Mouse (Mus musculus): Measurements from ENCODE around the gene Unc13a. TPM values are rescaled to one million over a fixed set of nuclear protein-coding genes. Genes with fewer than 3 reads are reported as not detected.

Unc13a gene
- polyA plus RNA-seq, 1 experiment from 2014 or later = 0.59 TPM

DNA sequence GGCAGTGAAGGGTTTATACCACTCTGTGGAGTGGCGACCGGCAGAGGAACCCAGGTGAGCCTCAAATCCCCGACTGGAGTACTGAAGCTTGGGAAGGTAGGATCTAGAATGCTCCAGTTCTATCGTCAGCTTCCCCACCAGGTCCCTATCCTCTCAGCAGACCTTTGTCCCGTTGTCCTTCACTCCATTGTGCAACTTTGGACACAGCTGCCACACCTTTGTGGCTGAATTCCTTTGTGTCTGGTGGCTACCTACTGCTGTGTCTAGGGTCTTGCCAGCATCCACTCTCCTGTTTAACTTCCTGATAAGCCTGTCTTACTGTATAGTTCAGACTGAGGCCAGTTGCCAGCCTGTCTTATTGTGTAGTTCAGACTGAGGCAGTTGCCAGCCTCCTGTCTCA, 59.4 kb downstream of the Unc13a start:
- H3K27me3 ChIP-seq (ENCODE audit: control insufficient read depth, insufficient read depth, low read length) = no peaks in the 10 kb centered on the region
- H3K36me3 ChIP-seq (ENCODE audit: control insufficient read depth, insufficient read depth, low read length) = peaks cover 12% of the 10 kb centered on the region; the same call in 1 of the 2 replicates
- H3K27ac ChIP-seq (replicated peaks; ENCODE audit: low read depth, low read length) = no peak overlapping the region
- peak overlapping the region; percentile 82 for H3K4me2 ChIP-seq (ENCODE audit: low read depth, severe bottlenecking)
- DNase-seq (ENCODE audit: low spot score) (no peak), ATAC-seq (ENCODE audit: insufficient number of reproducible peaks, low FRiP score, low TSS enrichment, low read depth) (no peak)
- 52% methylated on average over 5 of the region's 5 CpGs for WGBS
- peaks cover 8% of the 10 kb centered on the region for H3K4me1 ChIP-seq (ENCODE audit: control insufficient read depth, insufficient read depth, low read length)
- H3K9ac ChIP-seq (ENCODE audit: low read length) = peak overlapping the region; percentile 87; the same call in 1 of the 2 replicates
- no peaks in the 10 kb centered on the region for H3K9me3 ChIP-seq (ENCODE audit: control insufficient read depth, low read length)
- H3K4me3 ChIP-seq (ENCODE audit: low read depth, low read length) = peak overlapping the region; percentile 91

DNA sequence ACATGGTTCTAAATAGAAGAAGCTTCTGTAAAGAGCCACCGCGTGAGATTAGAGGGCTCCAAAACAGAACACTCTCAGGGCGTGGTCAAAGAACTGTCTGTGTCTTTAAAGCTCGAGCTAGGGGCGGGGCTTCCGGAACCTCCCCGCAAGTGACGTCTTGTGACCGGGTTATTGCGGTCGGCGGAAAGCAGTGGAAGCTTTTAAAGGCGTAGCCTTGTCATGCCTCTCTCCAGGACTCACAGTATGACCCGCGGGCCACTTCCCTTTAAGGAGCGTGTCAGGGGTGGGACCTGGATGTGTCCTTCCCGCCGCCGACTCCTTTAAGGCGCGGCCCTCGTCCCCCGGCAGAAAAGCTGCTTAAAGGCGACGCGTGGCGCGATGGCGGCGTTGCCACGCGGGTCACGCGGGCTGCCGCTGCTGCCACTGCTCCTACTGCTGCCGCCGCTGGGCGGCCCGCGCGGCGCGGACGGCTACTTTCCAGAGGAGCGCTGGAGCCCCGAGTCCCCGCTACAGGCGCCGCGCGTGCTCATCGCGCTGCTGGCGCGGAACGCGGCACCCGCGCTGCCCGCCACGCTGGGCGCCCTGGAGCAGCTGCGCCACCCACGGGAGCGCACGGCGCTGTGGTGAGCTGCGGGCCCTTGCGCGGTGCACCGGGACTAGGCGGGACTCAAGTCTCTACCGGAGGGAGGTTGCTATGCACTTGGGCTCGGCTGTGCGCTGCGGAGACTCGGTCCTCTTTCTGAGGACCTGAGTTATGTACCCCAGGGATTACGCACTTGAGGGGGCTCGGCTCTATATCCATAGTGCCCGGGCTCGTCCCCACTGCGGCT, 60.5 kb downstream of the Unc13a start, which contains the start of gene Colgalt1:
Colgalt1 (plus strand) TSS at position 177 of the 830 bp plus-strand sequence.
- WGBS = under 1% methylated on average over 73 of the region's 82 CpGs
- peak within 1 kb of the TSS; percentile 91 for H3K4me3 ChIP-seq (ENCODE audit: low read depth, low read length)
- H3K9me3 ChIP-seq (ENCODE audit: control insufficient read depth, low read length) = no peaks in the 10 kb centered on the region
- peak within 1 kb of the TSS; percentile 58; the same call in 1 of the 2 replicates for H3K27ac ChIP-seq (replicated peaks; ENCODE audit: low read depth, low read length)
- no peaks in the 10 kb centered on the region for H3K27me3 ChIP-seq (ENCODE audit: control insufficient read depth, insufficient read depth, low read length)
- ATAC-seq (ENCODE audit: insufficient number of reproducible peaks, low FRiP score, low TSS enrichment, low read depth) (peak; percentile 98), DNase-seq (ENCODE audit: low spot score) (peak; percentile 96)
- peak within 1 kb of the TSS; percentile 82 for H3K4me2 ChIP-seq (ENCODE audit: low read depth, severe bottlenecking)
- peak within 1 kb of the TSS; percentile 87 for H3K9ac ChIP-seq (ENCODE audit: low read length)
- peaks cover 6% of the 10 kb centered on the region; the same call in 1 of the 2 replicates for H3K36me3 ChIP-seq (ENCODE audit: control insufficient read depth, insufficient read depth, low read length)
- H3K4me1 ChIP-seq (ENCODE audit: control insufficient read depth, insufficient read depth, low read length) = peaks cover 8% of the 10 kb centered on the region

DNA sequence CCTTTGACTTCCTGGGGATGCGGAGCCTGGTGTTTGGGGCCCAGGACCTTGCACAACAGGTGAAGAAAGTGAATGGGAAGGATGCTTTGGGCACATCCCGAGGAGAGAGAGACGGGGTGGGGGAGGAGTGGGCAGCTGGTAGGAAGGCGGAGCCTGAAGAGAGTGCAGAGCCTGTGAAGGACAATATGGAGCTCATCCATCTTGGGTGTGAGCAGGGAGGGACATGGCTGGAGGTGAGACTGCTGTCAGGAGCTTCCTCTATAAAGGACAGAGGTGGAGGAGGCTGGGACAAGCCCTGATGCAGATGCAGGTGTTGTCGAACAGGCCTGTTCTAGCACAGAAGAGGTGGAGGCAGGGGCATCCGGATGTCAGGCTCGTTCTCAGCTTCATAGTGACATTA, 67.5 kb downstream of the Unc13a start:
- no peaks in the 10 kb centered on the region for H3K36me3 ChIP-seq (ENCODE audit: control insufficient read depth, insufficient read depth, low read length)
- H3K4me1 ChIP-seq (ENCODE audit: control insufficient read depth, insufficient read depth, low read length) = peaks cover 9% of the 10 kb centered on the region
- H3K9me3 ChIP-seq (ENCODE audit: control insufficient read depth, low read length) = no peaks in the 10 kb centered on the region
- no peak overlapping the region for H3K27ac ChIP-seq (replicated peaks; ENCODE audit: low read depth, low read length)
- no peak overlapping the region for H3K9ac ChIP-seq (ENCODE audit: low read length)
- ATAC-seq (ENCODE audit: insufficient number of reproducible peaks, low FRiP score, low TSS enrichment, low read depth) = no peak
- no peak for DNase-seq (ENCODE audit: low spot score)
- H3K4me3 ChIP-seq (ENCODE audit: low read depth, low read length) = no peak overlapping the region
- 53% methylated on average over 7 of the region's 7 CpGs for WGBS
- no peak overlapping the region for H3K4me2 ChIP-seq (ENCODE audit: low read depth, severe bottlenecking)
- peaks cover 22% of the 10 kb centered on the region for H3K27me3 ChIP-seq (ENCODE audit: control insufficient read depth, insufficient read depth, low read length)

DNA sequence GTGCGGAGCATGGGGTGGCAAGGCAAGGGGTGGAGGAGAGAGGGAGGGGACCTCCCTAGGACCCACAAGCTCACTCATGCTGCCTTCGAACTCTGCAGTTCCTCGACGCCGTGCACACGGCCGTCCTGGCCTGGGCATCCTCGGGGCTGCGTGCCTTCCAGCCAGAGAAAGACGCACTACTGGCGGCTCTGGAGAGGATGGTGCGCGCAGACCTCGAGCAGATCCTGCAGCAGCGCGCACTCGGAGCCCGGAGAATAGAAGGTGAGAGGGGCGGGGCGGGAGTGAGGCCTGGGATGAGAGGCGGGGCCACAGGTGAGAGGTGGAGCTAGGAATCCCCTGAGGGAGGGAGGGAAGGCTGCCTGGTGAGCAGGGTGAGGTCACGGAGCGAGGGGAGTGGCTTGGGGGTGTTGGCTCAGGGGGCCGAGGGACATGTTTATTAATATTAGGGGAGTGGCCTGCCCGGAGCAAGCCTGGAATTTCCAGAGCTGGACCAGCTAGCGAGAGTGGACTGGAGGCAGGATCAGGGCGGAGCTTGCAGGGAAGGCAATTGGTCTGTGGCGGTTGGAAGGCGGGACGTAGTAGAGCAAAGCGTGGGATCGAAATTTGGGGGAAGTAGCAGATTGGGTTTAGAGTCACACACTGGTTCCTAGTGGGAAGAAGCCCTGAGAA, 68.8 kb downstream of the Unc13a start:
- Histone ChIP-seq H3K4me2 (ENCODE audit: low read depth, severe bottlenecking) (peak overlapping the region; percentile 67), H3K4me3 (ENCODE audit: low read depth, low read length) (peak overlapping the region; percentile 35), H3K36me3 (ENCODE audit: control insufficient read depth, insufficient read depth, low read length) (no peaks in the 10 kb centered on the region), H3K27ac (replicated peaks; ENCODE audit: low read depth, low read length) (no peak overlapping the region), H3K9ac (ENCODE audit: low read length) (peak overlapping the region; percentile 45; the same call in 1 of the 2 replicates), H3K27me3 (ENCODE audit: control insufficient read depth, insufficient read depth, low read length) (peaks cover 22% of the 10 kb centered on the region), H3K9me3 (ENCODE audit: control insufficient read depth, low read length) (no peaks in the 10 kb centered on the region), H3K4me1 (ENCODE audit: control insufficient read depth, insufficient read depth, low read length) (peaks cover 9% of the 10 kb centered on the region)
- peak; percentile 76 for ATAC-seq (ENCODE audit: insufficient number of reproducible peaks, low FRiP score, low TSS enrichment, low read depth)
- peak; percentile 86 for DNase-seq (ENCODE audit: low spot score)
- WGBS = under 1% methylated on average over 32 of the region's 32 CpGs

DNA sequence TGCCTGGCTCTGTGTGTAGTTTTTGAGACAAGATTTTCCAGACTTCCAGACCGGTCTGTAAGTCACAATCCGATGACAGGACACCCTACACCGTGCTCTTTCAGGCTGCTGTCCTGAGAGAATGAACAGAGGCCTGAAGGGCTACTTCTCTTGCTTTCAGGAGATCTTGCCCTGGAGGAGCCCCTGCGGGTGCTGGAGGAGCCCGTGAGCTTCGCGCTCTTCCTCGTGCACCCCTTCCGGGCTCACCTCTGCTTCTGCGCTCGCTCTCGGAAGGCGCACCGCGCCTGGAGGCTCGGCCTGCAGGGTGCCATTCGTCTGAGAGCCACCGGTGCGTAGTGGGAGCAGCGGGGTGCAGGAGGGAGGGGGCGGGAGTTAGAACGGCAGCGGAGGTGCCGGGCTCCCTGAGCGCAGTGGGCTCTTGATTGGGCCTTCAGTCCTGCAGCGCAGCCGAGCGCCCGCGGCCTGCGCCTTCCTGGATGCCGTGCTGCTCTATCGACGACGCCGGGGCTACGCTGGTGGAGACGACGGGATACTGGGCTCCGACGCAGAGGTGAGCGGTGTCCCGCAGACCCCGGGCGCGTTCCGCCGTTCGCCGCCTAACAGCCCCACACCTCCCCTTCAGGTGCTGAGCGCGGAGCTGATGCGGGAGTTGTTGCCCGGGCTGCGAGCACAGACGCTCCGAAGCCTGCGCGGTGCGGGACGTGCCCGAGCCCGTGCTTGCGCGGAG, 69.5 kb downstream of the Unc13a start:
- DNase-seq (ENCODE audit: low spot score) (peak; percentile 54), ATAC-seq (ENCODE audit: insufficient number of reproducible peaks, low FRiP score, low TSS enrichment, low read depth) (peak; percentile 10; the same call in 1 of the 2 replicates)
- 3% methylated on average over 65 of the region's 65 CpGs for WGBS
- H3K4me2 ChIP-seq (ENCODE audit: low read depth, severe bottlenecking) = peak overlapping the region; percentile 67
- H3K9me3 ChIP-seq (ENCODE audit: control insufficient read depth, low read length) = no peaks in the 10 kb centered on the region
- H3K4me1 ChIP-seq (ENCODE audit: control insufficient read depth, insufficient read depth, low read length) = peaks cover 9% of the 10 kb centered on the region
- H3K36me3 ChIP-seq (ENCODE audit: control insufficient read depth, insufficient read depth, low read length) = no peaks in the 10 kb centered on the region
- peak overlapping the region; percentile 45; the same call in 1 of the 2 replicates for H3K9ac ChIP-seq (ENCODE audit: low read length)
- H3K27me3 ChIP-seq (ENCODE audit: control insufficient read depth, insufficient read depth, low read length) = peaks cover 22% of the 10 kb centered on the region
- H3K4me3 ChIP-seq (ENCODE audit: low read depth, low read length) = peak overlapping the region; percentile 35
- H3K27ac ChIP-seq (replicated peaks; ENCODE audit: low read depth, low read length) = no peak overlapping the region

DNA sequence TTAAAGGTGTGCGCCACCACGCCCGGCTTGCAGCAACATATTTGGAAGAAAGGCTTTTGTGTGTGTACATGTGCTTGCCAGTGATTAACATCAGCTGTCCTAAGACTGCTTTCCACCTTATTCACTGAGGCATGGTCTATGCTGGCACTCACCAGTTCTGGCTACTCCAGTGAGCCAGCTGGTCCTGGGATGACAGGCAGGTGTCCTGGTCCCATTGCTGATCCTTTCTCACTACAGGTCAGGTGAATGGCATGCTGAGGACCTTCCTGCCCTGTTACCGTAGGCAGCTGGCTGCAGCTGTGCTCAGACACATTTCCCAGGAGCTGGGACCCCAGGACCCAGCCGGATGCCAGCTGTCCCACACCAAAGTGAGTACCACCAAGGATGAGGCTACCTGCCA, 72.7 kb downstream of the Unc13a start:
- Histone ChIP-seq H3K4me1 (ENCODE audit: control insufficient read depth, insufficient read depth, low read length) (peaks cover 9% of the 10 kb centered on the region), H3K4me3 (ENCODE audit: low read depth, low read length) (no peak overlapping the region), H3K4me2 (ENCODE audit: low read depth, severe bottlenecking) (no peak overlapping the region), H3K27ac (replicated peaks; ENCODE audit: low read depth, low read length) (no peak overlapping the region), H3K9ac (ENCODE audit: low read length) (no peak overlapping the region), H3K9me3 (ENCODE audit: control insufficient read depth, low read length) (no peaks in the 10 kb centered on the region), H3K36me3 (ENCODE audit: control insufficient read depth, insufficient read depth, low read length) (no peaks in the 10 kb centered on the region), H3K27me3 (ENCODE audit: control insufficient read depth, insufficient read depth, low read length) (peaks cover 19% of the 10 kb centered on the region)
- 87% methylated on average over 5 of the region's 5 CpGs for WGBS
- ATAC-seq (ENCODE audit: insufficient number of reproducible peaks, low FRiP score, low TSS enrichment, low read depth) (no peak), DNase-seq (ENCODE audit: low spot score) (no peak)

DNA sequence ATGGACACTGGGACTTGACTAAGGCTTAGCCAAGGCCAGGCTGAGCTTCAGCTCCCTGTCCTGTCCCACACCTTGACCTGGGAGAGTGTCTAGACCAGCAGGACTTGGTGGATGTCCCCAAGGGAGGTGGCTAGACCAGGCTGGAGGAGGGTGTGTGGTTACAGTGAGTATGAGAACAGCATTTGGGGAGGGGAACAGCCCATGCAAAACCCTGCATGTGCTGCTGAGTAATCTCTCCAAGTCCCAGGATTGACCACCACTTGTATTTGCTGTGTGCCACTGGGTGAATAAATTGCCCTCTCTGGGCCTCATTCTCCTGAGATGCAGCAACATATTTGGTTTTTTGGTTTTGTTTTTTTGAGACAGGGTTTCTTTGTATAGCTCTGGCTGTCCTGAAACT, 73.2 kb downstream of the Unc13a start:
- Histone ChIP-seq H3K36me3 (ENCODE audit: control insufficient read depth, insufficient read depth, low read length) (no peaks in the 10 kb centered on the region), H3K4me1 (ENCODE audit: control insufficient read depth, insufficient read depth, low read length) (peaks cover 7% of the 10 kb centered on the region), H3K9me3 (ENCODE audit: control insufficient read depth, low read length) (no peaks in the 10 kb centered on the region), H3K9ac (ENCODE audit: low read length) (no peak overlapping the region), H3K27me3 (ENCODE audit: control insufficient read depth, insufficient read depth, low read length) (peaks cover 17% of the 10 kb centered on the region), H3K4me2 (ENCODE audit: low read depth, severe bottlenecking) (no peak overlapping the region), H3K4me3 (ENCODE audit: low read depth, low read length) (no peak overlapping the region), H3K27ac (replicated peaks; ENCODE audit: low read depth, low read length) (no peak overlapping the region)
- ATAC-seq (ENCODE audit: insufficient number of reproducible peaks, low FRiP score, low TSS enrichment, low read depth) (no peak), DNase-seq (ENCODE audit: low spot score) (no peak)

DNA sequence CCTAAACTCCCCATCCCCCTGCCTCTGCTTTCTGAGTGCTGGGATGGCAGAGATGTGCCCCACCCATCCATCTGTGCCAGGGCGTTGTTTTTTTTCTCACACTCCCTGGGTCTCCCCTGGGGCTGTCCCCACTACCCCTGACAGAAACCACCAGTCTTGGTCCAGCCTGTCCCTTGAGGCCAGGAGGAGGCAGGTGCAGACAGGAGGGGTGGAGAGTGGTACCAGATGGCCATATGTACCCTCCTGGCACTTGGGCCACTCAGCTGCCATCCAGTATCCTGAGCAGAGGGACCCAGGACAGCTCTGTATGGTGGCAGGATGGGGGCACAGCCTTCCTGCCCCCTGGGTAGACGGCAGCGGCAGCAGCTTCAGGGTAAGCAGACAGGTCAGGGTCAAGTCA, 74.1 kb downstream of the Unc13a start, which contains the start of gene Fam129c:
Fam129c (plus strand) TSS at position 198 of the 400 bp plus-strand sequence.
- H3K9me3 ChIP-seq (ENCODE audit: control insufficient read depth, low read length) = no peaks in the 10 kb centered on the region
- H3K4me1 ChIP-seq (ENCODE audit: control insufficient read depth, insufficient read depth, low read length) = peaks cover 7% of the 10 kb centered on the region
- H3K4me2 ChIP-seq (ENCODE audit: low read depth, severe bottlenecking) = no peak within 1 kb of the TSS
- no peaks in the 10 kb centered on the region for H3K36me3 ChIP-seq (ENCODE audit: control insufficient read depth, insufficient read depth, low read length)
- 88% methylated on average over 3 of the region's 3 CpGs for WGBS
- no peak within 1 kb of the TSS for H3K9ac ChIP-seq (ENCODE audit: low read length)
- H3K27me3 ChIP-seq (ENCODE audit: control insufficient read depth, insufficient read depth, low read length) = peaks cover 13% of the 10 kb centered on the region
- DNase-seq (ENCODE audit: low spot score) (no peak), ATAC-seq (ENCODE audit: insufficient number of reproducible peaks, low FRiP score, low TSS enrichment, low read depth) (no peak)
- H3K4me3 ChIP-seq (ENCODE audit: low read depth, low read length) = no peak within 1 kb of the TSS
- H3K27ac ChIP-seq (replicated peaks; ENCODE audit: low read depth, low read length) = no peak within 1 kb of the TSS

Data from limb, embryonic 11.5 days (tissue).